Mouse (Mus musculus): ENCODE measurements around the gene 1700001C02Rik. TPM values are rescaled to one million over a fixed set of nuclear protein-coding genes. Genes with fewer than 3 reads are reported as not detected.

Gene 1700001C02Rik
- total RNA-seq (2021): not detected
- long read RNA-seq, experiment 1: 0 reads
- long read RNA-seq, experiment 2: 0 reads

- TF ChIP-seq CTCF (IDR thresholded peaks at IDR 0.05): no peak
- intact Hi-C loops (cut with DNase I): no loop called here
- Histone ChIP-seq H3K27ac (no peak within 1 kb of the TSS), H3K4me3 (peak within 1 kb of the TSS; percentile 34)
- peak; percentile 32 for DNase-seq
Measured at GRCm38 (mm10) chr5:30465861-30466260, at the start of gene 1700001C02Rik. Gene 1700001C02Rik, plus strand, starts transcription at chr5:30466047.

DNA sequence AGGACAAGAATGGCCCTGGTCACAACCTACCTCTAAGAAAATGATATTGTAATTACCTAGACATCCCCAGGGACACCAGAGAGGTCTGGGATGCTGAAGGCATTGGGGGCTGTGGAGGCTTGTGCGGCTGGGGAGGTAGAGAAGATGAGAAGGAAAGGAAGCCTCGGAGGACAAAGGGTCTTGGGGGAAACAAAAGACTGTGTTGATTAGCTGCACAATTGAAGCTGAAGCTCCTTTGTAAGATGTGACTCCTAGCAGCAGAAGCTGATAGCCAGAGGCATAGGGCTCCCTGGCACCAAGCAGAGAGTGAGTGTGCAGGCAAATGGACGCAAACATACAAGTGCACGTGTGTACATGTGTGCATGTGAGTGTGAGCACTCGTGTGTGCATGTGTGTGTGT is 49.2 kb upstream of the 1700001C02Rik start:
- no peak for TF ChIP-seq CTCF (IDR thresholded peaks at IDR 0.05)
- DNase-seq: no peak
- Histone ChIP-seq H3K4me3 (no peak overlapping the region), H3K27ac (no peak overlapping the region)
- intact Hi-C loops (cut with DNase I): no loop called here

GRCm38 (mm10) chr5:30423121-30423520 is 42.7 kb upstream of the 1700001C02Rik start:
- no peak for TF ChIP-seq CTCF (IDR thresholded peaks at IDR 0.05)
- intact Hi-C loops (cut with DNase I): loop anchor here (5.0 kb wide), 2 partner anchors 59 to 214 kb away; no protein-coding TSS in a partner anchor
- Histone ChIP-seq H3K27ac (no peak overlapping the region), H3K4me3 (no peak overlapping the region)
- no peak for DNase-seq

- H3K27ac ChIP-seq: no peak overlapping the region
- no peak overlapping the region for H3K4me3 ChIP-seq
- peak; percentile 55 for DNase-seq
- TF ChIP-seq CTCF (IDR thresholded peaks at IDR 0.05): peak; percentile 79
- intact Hi-C loops (cut with DNase I): loop anchor here (5.0 kb wide), 2 partner anchors 59 to 214 kb away; no protein-coding TSS in a partner anchor
Measured at GRCm38 (mm10) chr5:30423572-30424244, 42.1 kb upstream of the 1700001C02Rik start.

DNA sequence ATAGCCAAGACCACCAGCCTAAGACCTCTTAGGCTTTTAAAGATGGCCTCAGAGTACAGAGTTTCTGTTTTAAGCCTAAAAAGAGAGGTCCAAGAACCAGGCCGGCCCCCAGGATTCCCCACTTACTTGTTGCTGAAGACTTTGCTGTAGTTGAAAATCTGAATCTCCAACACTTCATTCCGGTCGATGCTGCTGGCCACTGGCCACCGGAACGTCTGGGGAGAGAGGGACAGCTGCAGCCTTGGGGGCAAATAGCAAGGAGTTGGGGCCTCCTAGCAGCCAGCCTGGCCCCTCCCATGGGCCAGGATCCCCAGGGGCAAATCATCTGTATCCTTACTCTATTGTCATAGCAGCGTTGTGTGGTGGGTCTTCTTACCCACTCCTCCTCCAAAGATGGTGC is 38.4 kb upstream of the 1700001C02Rik start:
- no peak overlapping the region for H3K4me3 ChIP-seq
- H3K27ac ChIP-seq: no peak overlapping the region
- no peak for TF ChIP-seq CTCF (IDR thresholded peaks at IDR 0.05)
- intact Hi-C loops (cut with DNase I): no loop called here
- DNase-seq: no peak

GRCm38 (mm10) chr5:30438931-30439330 is 26.9 kb upstream of the 1700001C02Rik start:
- intact Hi-C loops (cut with DNase I): no loop called here

DNA sequence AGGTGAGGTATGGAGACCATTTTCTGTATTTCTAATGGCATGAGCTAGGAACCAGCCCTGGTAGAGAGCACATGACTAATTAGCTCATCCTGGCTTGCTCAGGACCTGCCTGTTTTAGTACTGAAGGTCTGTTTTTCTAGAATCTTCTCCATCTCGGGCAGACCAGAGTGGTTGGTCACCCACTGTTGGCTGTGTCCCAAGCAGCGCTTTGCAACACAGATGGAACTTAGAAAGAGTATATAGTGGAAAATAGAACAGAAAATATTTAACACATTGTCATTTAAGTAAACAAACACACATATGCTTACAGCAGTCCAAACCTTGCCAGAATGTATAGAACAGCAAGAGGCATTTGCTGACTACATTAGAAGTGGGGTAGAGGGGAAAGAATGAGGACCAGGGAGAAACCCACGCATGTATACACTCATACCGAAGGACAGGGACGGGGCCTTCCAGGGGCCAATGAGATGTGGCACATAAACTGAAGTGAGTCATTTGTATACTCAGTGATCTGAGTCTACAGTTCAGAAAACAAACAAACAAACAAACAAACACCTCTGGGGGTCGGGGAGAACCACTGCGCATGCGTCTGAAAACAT is 25.4 kb upstream of the 1700001C02Rik start:
- intact Hi-C loops (cut with DNase I): no loop called here
- Histone ChIP-seq H3K27ac (no peak overlapping the region), H3K4me3 (no peak overlapping the region)
- DNase-seq: no peak
- TF ChIP-seq CTCF (IDR thresholded peaks at IDR 0.05): no peak

More at GRCm38 (mm10) chr5:30438931-30439330, 26.9 kb upstream of the 1700001C02Rik start:
- no peak for DNase-seq
- no peak for TF ChIP-seq CTCF (IDR thresholded peaks at IDR 0.05)
- H3K27ac ChIP-seq: no peak overlapping the region
- H3K4me3 ChIP-seq: no peak overlapping the region

- TF ChIP-seq CTCF (IDR thresholded peaks at IDR 0.05): peak; percentile 21; the same call in 1 of the 2 replicates
- Histone ChIP-seq H3K27ac (no peak overlapping the region), H3K4me3 (no peak overlapping the region)
- no peak for DNase-seq
- intact Hi-C loops (cut with DNase I): no loop called here
Measured at GRCm38 (mm10) chr5:30442196-30442595, 23.7 kb upstream of the 1700001C02Rik start.

DNA sequence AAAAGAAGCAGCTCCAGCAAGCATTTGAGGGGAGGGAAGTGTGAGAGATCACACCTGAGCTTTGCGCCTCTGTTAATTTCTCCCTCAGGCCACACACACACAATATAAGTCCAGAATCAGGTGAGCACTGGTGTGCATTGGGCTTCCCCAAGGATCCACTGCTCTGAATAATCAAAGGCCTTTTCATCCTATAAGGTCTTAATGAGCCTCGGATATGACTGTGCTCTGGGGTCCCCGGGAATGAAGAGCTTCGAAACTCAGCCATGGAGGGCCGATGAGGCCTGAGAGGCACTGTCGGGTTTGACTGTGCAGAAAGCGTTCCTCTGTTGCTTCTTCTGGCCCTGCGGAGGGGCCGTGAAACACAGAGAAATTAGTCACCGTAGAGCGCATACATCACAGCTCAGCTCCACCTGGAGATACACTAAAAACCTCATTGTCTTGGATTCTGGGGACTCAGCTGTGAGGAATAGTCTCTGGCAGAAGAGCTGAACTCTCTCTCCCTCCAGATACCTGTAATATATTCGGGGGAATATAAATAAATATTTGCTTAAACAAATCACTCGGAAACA is 21.4 kb upstream of the 1700001C02Rik start:
- intact Hi-C loops (cut with DNase I): no loop called here
- TF ChIP-seq CTCF (IDR thresholded peaks at IDR 0.05): no peak
- Histone ChIP-seq H3K27ac (no peak overlapping the region), H3K4me3 (no peak overlapping the region)
- no peak for DNase-seq

DNA sequence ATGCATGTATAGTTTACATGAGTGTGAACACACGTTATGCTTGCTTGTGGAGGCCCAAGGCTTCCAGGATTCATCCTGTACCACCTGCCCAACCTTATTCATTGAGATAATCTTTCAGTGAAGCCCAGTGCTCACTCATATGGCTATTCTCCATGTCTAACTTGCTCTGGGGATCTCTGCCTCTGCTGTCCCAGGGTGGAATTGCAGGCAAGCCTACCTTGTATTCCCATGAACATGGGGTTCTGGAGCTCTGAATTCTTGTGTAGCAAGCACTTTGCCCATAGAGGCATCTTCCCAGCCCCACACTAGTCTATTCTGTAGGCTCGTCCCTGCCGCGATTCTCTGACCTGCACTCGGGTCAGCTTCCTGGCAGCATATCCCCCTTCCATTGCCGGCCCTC is 9.8 kb upstream of the 1700001C02Rik start:
- intact Hi-C loops (cut with DNase I): no loop called here
- no peak for DNase-seq
- Histone ChIP-seq H3K27ac (no peak overlapping the region), H3K4me3 (no peak overlapping the region)
- TF ChIP-seq CTCF (IDR thresholded peaks at IDR 0.05): peak; percentile 17; the same call in 1 of the 2 replicates

- TF ChIP-seq CTCF (IDR thresholded peaks at IDR 0.05): no peak
- Histone ChIP-seq H3K4me3 (no peak overlapping the region), H3K27ac (no peak overlapping the region)
- no peak for DNase-seq
- intact Hi-C loops (cut with DNase I): no loop called here
Measured at GRCm38 (mm10) chr5:30460155-30460554, 5.7 kb upstream of the 1700001C02Rik start.

GRCm38 (mm10) chr5:30461821-30462220 is 4.0 kb upstream of the 1700001C02Rik start, which contains the start of gene Otof:
Gene Otof, minus strand, starts transcription at chr5:30461932.
- no peak within 1 kb of the TSS for H3K4me3 ChIP-seq

DNA sequence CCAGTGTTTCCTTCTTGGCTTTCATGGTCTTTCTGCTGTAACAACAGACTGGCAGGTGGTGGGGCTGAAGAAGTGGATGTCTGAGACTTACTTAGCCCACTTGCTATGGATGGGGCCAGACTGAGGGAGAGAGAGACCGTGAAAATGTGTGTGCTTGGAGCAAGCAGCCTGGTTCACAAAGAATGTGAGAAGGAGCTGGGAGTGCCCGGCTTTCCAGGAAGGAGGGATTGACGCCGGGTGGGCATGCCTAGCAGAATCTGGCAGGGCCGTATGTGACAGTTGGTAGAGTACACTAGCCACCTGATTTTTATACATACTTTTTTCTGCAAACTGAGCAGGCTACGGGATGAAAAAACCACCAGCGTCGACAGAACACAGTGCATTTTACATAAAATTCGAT is 468 bp downstream of the 1700001C02Rik start:
- no peak for TF ChIP-seq CTCF (IDR thresholded peaks at IDR 0.05)
- no peak for DNase-seq
- Histone ChIP-seq H3K27ac (no peak overlapping the region), H3K4me3 (peak overlapping the region; percentile 34)
- intact Hi-C loops (cut with DNase I): no loop called here

More at GRCm38 (mm10) chr5:30461821-30462220, 4.0 kb upstream of the 1700001C02Rik start, which contains the start of gene Otof:
- peak; percentile 27 for DNase-seq
- TF ChIP-seq CTCF (IDR thresholded peaks at IDR 0.05): no peak
- intact Hi-C loops (cut with DNase I): no loop called here
- H3K27ac ChIP-seq: no peak within 1 kb of the TSS

All from gastrocnemius, adult 2 months (tissue).